Mouse (Mus musculus): ENCODE measurements around the gene Nphp3. TPM values are rescaled to one million over a fixed set of nuclear protein-coding genes. Genes with fewer than 3 reads are reported as not detected.

Gene Nphp3
- 1 to 10 TPM in 1 of 2 experiments, under 1 TPM in 1; 0.78 to 1.5 TPM for total RNA-seq (2021)
- long read RNA-seq, experiment 1 = 0 reads
- long read RNA-seq, experiment 2, partial matches to known transcripts = 0 of 1 reads
- long read RNA-seq, experiment 2, other reads (novel, unspliced or antisense) = 1 of 1 reads

DNA sequence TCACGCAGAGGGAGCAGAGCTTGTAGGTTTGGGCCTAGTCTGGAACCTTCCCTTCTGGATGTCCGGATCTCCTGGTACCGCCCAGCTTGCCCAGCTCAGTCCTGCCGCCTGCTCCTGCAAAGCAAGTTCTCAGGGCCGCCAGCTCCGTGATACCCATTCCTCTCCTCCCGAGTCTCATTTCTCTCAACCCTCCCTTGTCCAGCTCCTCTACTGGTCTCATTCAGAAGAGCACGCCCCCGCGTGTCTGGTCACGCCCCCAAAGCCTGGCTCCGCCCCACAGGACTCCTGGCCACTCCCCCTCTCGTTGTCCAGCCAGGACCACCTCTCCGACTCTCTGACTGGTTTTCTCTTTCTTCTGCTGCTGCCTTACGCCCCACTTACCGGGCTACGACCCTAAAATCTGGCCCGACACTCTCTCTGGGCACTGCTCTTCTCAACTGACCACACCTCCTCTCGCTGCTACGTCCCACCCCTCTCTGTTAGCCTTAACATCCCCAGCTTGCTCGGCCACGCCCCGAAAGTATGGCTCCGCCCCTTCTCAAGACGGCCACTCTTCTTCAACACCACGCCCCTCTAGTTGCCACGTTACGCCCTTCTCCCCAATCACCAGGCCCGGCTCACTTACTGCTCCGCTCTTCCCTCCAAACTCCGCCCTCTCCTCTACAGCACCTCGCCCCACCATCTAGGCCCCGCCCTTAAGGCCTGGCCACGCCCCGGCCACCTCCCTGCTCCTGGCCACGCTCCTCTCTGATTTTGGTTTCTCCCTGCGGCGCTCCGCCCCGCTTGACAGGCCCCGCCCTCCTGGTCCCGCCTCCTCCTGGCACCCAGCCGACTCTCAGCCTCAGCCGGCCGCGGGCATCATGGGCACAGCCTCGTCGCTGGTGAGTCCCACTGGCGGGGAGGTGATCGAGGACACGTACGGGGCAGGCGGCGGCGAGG is at the start of gene Nphp3:
Gene Nphp3 (plus strand): TSS at position 624 of the 939 bp plus-strand sequence.
- DNase-seq = peak; percentile 99

DNA sequence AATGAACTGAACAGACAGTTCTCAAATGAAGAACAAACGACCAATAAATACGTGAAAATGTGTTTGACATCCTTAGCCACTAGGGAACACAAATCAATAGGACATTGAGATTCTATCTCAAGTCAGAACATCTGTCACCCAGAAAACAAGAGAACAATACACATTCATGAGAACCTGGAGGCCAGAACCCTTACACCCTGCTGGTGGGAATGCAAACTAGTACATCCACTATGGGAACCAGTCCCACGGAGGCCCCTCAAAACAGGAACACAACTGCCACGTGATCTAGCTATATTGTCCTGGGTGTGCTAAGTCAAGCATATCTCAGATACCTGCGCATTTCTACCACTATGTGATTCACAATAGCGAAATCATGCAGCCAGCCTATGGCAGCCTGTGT is 43.6 kb upstream of the Nphp3 start:
- no peak for DNase-seq

DNA sequence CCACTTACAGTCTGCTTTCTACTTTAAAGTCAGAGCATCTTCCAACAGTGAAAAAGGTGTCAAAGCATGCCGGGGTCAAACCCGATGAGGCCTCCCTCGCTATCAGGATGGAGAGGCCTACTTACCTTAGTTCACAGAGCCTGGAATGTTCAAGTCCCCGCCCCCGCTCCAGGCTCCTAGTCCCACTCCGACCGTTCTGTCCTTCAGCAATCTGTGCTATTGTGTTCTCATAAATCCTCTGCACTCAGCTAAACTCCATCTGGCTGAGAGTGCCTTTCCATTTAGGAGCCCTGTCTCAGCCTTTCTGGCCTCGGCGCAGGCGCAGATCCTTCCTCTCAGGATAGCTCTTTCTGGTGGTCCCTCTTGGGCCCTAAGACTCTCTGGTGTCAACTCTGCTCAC is 42.4 kb upstream of the Nphp3 start:
- DNase-seq = no peak

DNA sequence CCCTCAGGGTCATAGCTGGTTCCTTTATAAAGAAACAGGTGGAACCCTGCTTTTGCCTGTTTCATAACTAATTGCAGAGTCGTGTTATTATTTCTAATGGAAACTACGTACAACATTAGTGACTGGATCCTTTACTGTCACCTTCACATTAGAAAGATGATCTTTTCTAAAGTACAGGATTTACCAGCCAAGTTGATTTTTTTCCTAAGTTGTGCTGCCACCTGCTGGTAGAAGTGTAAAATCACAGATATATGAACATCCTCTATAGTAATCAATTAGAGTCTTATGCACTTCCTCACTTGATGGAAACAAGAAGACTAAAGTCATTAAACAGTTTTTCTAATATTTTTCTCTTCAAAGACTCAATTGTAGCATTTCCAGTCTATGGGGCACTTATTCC is 5.8 kb upstream of the Nphp3 start:
- no peak for DNase-seq

DNA sequence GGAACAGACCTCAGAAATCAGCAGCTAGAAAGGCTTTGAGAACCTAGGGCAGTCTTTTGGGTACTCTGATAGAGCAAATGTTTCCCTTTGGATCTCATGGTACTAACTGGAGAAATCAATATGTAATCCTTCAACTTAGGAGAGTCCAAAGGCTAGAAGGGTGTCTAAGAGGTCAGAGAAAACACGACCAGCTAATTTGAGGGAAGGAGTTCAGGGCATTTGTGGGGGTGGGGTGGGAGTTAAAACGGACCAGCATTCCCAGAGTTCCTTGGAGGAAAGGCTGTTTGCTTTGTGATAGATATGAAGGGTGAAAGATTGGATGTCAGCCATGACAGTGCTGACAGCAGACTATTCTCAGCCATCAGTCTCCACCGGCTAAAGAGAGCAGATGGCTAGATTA is 1.7 kb upstream of the Nphp3 start:
- no peak for DNase-seq

DNA sequence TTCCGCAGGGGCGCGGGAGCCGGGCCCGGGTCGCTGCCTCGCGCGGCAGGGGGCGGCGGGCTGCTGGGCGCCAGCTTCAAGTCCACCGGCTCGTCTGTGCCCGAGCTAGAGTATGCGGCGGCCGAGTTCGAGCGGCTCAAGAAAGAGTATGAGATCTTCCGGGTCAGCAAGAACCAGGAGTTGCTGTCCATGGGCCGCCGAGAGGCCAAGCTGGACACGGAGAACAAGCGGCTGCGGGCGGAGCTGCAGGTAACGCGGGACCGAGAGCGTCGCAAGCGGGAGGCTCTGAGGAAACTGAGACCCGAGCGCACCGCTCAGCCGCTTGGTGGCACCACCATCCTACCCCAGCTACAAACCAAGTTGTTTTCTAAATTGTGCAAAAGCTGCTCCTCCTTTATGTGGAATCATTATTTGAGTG is 578 bp downstream of the Nphp3 start:
- no peak for DNase-seq

DNA sequence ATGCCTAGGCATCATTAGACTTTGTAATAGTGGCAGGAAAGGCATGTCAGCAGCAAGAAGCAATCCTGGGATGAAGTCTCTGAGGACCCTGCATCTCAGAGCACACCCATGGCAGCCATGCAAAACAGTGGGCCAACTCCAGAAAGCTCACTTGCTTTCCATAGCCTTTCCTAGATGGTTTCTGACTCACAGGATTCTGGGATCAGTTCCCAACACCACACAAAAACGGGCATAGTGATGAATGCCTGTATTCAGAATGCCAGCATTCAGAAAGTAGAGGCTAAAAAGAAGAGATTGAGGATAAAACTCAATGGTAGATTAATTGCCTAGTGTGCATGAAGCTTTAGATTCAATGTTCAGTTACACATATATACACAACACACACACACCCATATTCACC is 12.2 kb downstream of the Nphp3 start:
- DNase-seq = no peak

DNA sequence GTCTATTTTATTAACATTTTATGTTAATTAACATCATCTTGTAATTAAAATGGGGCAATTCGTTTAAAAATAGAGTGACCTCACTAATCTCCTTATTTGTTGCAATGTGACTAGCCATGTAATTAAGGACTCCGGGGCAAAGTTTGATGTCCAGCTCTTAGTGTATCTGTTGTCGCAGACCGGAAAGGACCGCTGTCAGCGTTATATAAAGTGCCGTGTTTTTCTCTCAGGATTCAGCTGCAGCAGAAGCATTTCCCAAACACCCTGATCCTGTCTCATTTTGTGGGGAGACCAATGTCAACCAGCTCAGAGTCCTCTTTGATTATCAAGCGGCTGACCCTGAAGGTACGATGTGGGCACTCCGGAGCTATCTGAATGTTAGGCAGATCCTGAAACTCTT is 18.7 kb downstream of the Nphp3 start:
- DNase-seq = no peak

DNA sequence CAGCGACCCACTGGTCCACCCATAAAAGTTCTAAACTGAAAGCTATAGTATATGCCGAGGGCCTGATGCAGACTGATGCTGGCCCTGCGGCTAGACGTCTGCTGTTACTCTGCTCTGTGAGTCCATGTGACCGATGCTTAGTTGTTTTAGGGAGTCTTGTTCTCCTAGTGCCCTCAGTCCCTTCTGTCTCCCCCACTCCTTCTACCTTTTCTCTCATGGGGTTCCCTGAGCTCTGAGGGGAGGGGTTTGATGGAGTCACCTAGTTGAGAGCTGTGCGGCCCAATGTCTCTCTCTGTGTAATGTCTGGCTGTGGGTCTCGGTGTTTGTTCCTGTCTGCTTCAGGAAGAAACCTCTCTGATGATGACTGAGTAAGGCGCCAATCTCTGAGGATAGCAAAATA is 24.8 kb downstream of the Nphp3 start:
- DNase-seq = no peak

DNA sequence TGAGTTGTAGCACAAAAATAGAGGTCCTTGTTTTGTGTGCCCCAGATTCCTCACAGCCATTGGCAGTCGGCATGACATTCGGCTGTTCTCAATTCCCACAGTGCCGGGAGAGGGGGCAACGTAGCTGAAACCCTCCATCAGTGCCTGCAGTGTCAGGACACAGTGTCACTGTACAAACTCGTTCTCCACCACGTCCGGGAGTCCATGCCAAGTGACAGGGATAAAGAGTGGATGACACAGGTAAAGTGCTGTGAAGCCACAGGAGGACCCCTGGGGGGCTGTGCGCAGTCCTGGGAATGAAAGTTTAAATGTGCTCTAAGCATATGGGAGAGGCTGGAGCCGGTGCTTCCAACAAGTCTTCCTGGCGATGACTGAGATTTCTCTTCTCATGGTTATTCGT is 27.5 kb downstream of the Nphp3 start:
- DNase-seq = no peak

DNA sequence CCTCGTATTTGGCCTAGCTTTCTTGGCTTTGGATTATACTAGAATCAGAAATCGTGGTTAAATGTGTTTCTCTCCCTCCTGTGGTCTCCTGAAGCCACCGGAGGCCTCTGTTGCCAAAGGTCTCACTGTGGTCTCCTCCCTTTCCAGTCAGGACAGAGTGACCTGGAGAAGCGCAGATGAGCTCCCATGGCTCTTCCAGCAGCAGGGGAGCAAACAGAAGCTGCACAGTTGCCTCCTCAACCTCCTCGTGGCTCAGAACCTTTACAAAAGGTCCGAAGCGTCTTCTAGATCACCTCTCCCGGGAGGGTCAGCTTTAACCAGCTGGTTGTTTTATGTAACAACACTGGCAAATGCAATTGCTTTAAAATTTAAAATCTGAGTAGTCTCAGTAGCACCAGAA is 31.9 kb downstream of the Nphp3 start:
- DNase-seq = no peak

DNA sequence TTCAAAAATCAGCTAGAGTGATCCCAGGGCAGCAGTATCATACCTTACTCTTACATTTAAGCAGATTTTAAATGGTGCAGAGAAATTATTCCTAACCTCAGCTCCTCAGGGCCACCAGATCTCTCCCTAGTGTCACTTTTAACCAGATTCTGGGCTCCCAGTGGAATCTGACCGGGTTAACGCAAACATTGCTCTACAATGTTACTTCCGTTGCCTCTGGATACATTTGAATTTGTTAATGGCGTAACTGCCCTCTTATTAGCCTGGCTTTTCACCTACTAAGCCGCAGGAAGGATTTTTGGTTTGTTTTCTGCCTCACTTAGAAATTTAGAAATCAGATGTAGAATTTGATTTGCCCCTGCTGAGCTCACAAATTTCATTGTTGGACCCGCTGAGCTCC is 32.4 kb downstream of the Nphp3 start:
- no peak for DNase-seq

DNA sequence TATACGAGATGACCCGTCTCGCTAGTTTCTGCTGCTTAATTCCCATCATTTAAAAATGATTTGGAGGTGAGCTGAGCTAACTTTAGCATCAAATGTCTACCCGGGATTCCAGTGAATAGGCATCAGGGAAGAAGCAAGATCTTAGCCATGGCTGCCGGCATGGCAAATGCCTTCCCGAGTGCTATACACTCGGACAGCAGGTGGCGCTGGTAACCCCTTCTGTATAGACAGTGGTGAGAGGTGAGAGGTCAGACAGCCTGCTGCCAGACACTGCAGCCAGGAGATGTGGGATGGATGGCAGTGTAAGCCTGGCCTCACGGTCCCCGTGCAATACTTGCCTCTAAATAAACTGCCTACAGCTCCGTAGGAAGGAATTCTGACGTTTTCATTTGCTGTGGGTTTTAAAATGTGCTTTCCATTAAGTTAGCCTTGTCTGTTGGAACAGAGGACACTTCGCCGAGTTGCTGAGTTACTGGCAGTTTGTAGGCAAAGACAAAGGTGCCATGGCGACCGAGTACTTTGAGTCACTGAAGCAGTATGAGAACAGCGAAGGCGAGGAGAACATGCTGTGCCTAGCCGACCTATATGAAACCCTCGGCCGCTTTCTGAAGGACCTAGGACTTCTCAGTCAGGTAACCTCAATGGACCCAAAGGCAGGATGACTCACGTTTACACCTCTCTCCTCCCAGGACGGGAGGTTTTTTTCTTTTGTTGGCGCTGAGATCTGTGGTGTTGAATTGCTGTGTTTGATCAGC is 33.1 kb downstream of the Nphp3 start:
- peak; percentile 42 for DNase-seq

DNA sequence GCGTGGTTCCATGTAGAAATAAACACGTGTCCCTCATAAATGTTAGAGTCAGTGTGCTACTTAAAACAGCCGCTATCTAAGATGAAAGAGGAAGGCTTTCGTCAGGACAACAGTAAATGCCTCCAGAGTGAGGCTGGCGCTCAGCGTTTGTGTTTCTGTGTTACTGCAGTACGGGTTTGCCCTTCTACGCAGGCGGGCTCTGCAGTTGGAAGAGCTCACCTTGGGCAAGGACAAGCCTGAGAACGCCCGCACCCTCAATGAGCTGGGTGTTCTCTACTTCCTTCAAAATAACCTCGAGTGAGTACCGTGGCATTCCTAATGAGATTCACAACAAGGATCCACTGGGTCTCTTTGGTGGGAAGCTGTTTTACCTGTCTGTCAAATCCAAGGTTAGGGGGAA is 35.9 kb downstream of the Nphp3 start:
- no peak for DNase-seq

DNA sequence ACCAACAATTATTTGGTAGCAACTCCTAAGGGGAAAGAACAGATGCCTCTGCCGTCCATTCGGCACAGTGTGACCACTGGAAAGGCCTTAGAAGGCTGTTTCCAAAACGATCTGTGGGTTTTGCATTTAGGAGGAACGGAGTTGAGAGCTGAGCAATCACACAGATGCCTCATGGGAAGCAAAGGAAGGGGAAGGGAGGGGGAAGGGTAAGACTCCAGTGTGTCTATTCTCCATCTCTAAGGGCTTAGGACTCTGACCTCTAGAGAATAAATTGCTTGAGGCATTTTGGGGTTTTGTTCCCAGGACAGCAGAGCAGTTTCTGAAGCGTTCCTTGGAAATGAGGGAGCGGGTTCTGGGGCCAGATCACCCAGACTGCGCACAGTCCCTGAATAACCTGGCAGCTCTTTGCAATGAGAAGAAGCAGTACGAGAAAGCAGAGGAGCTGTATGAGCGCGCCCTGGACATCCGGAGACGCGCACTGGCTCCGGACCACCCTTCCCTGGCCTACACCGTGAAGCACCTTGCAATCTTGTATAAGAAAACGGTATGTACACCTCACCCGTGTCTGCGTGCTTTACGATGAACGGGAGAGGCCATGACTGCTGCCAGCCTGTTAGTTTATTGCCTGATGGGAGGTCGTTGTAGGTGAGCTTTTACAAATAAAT is 36.8 kb downstream of the Nphp3 start:
- DNase-seq = no peak

DNA sequence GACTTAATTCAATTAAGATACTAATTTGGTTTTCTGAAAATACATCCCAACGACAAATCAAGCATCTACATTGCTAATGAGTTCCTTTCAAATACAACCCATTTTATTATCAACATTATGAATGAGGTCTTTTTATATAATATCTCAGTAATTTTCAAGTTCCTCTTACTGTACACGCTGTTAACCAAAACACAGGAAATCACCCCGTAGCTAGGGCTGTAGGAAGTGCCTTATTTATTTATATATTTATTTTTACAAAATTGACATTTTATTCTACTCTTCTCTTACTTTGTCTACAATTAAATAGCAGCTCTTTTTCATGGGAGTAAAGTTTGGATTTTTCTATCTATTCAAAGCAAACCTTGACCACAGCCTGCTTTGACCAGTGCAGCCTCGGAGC is 37.4 kb downstream of the Nphp3 start:
- no peak for DNase-seq

DNA sequence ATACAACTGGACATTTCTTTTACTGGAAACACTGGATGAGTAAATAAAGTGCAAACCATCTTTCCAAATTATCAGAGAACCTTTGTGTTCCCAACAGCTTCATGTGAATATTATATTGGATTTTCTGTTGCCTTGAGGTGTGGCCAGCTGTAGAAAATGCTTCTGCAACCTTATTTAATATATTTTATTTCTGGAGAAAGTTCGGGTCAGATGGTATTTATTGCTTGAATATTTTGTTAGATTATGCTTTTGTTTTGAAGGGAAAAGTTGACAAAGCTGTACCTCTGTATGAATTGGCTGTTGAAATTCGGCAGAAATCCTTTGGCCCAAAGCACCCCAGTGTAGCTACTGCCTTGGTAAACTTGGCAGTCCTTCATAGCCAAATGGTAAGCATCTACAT is 38.0 kb downstream of the Nphp3 start, which contains the start of gene Gm28305:
Gene Gm28305 (plus strand): TSS at position 301 of the 400 bp plus-strand sequence.
- DNase-seq = no peak

DNA sequence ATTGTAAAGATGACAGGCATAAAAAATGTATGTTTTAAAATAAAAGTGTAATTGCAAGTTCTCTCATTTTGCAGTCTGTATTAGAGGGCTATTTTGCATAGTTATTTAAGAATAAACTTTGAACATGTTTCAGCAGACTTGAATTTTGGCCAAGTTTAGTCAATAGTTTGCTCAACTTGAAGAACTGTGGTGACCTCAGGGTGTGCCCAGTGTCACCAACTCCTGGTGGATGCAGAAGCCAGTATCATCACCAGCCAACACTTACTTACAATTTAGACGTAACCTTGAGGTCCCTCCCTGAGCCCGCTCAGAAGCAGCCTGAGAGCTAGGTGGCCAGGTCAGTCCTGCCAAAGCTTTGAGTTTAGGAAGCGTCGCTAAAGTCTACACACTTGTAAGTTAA is 41.3 kb downstream of the Nphp3 start:
- DNase-seq = no peak

DNA sequence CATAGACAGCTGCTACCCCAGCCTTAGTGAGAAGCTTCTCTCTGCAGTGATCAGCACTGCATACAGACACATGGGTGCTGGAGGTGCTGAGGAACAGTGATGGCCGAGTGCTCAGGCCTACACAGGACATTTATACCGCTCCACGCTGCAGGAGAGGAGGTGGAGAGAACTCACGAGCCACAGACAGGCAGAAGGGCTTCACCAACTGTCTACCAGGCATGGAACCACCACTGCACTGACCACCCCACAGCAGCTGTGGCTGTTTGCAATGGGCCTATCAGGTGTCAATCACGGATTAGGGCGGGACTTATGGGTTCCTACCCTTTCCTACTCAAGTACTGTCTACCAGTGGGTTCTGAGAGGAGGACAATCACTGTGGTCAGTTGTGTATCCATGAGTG is 48.7 kb downstream of the Nphp3 start:
- no peak for DNase-seq

DNA sequence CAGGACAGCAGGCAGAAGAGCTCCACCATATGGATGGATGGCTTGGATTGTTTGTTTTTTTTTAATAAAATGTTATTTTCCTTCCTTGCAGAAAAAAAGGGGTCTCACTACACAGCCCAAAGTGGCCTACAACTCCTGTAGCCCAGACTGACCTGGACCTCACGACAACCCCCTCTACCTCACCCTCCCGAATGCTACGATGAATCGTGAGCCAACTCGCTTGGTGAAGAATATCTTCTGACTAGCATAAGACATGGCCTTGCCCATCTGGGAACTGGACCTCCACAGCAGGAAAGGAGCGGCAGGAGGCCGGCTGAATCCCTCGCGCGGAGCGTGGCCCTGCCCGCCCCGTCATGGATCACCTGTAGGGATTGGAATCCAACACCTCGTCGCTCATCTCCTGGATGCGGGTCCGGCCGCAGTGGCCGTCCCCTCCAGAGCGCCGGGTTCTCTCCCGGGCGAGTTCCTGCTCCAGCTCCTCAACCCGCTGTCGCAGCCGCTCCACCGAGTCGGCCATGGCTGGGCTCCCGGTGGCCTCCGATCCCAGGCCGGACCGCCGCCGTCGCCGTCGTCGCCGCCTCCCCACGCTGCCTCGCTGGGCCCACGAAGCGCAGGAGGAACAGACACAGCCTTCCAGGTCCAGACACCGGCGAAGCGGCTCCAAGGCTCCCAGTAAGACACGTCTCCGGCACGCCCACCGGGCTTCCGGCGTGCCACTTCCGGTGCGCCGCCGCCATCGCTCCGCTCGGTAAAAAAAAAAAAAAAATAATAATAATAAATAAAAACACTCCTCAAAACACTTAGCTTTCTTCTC is 60.3 kb downstream of the Nphp3 start, which contains the start of gene Uba5:
Gene Uba5 (minus strand): TSS at position 705 of the 814 bp plus-strand sequence.
- peak; percentile 60 for DNase-seq

DNA sequence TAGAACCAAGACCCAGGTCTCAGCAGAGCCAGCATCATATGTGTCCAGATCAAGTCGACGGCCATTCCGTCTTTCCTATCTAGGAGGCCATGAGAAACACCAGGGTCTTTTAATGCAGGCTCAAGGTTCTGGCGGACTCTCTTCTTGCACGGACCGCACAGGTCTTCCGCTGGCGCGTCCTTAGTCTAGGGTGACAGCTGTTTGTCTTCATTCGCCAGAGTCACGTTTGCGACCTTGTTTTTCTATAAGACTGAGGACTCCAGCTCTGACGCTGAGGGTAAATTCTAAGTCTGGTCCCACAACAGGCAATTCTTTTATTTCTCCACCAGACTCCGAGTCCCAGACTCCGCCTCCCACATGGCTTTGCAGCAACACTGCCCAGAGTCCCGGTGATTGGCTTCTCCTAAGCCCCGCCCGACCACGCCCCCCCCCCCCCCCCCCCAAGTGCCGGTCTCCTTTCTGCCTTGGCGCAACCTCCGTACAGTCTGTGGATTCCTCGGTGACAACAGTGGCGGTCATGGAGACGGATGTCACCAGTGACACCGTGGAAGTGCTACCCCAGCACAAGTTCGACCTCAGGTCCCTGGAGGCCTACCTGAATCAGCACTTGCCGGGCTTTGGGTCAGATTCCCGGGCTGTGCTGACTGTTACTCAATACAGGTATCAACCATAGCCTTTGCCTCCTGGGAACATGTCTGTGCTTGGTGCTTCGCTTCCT is 61.1 kb downstream of the Nphp3 start, which contains the start of gene Acad11:
Gene Acad11 (plus strand): TSS at position 134 of the 718 bp plus-strand sequence.
- peak; percentile 83 for DNase-seq

All from gastrocnemius, postnatal 25 days (tissue).